Mouse (Mus musculus): Measurements from ENCODE around the gene Rpp25. TPM values are rescaled to one million over a fixed set of nuclear protein-coding genes. Genes with fewer than 3 reads are reported as not detected.
A peak's percentile ranks its signal among the peaks of the same experiment; 100 is the strongest.

Gene Rpp25
- polyA plus RNA-seq, 1 experiment from 2014 or later: 26.5 TPM

DNA sequence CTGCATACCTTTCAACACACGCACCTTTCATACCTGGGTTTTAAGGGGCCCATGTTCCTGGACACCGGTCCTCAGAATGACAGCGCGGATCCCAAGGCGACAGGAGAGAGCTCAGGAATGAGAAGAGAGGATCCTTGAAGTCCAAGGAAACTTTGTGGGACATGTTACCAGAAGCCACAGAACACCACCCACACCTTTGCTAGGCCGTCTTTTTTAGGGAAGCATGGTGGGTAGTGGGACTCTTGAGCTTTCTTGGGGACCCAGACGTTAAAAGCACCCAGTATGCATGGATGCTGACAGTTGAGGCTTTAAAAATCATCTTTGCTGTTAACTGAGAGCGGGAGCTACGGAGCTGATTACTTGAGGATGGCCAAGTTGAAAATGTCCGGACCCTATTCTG, 1.1 kb downstream of the Rpp25 start:
- Histone ChIP-seq H3K9me3 (ENCODE audit: control insufficient read depth, low read length) (no peaks in the 10 kb centered on the region), H3K4me3 (ENCODE audit: low read depth, low read length) (no peak overlapping the region), H3K27ac (replicated peaks) (no peak overlapping the region), H3K9ac (ENCODE audit: low read length) (no peak overlapping the region), H3K27me3 (ENCODE audit: control insufficient read depth, insufficient read depth, low read length) (peaks cover 9% of the 10 kb centered on the region), H3K4me1 (replicated peaks; ENCODE audit: control insufficient read depth, insufficient read depth) (0 out of 2 replicates have a peak, but pooled peaks cover 7% of the 10 kb centered on the region), H3K36me3 (ENCODE audit: control insufficient read depth, insufficient read depth, low read length) (no peaks in the 10 kb centered on the region), H3K4me2 (replicated peaks; ENCODE audit: low read depth) (no peak overlapping the region)
- 60% methylated on average over 10 of the region's 10 CpGs for whole genome bisulfite sequencing
- DNase-seq (ENCODE audit: low spot score): no peak
- no peak for ATAC-seq (ENCODE audit: low FRiP score, low TSS enrichment)
- TF ChIP-seq EP300 (optimal IDR thresholded peaks at IDR 0.05) (no peak), CTCF (IDR thresholded peaks at IDR 0.05; ENCODE audit: low read depth) (no peak)

- H3K9ac ChIP-seq (ENCODE audit: low read length): no peak overlapping the region
- no peaks in the 10 kb centered on the region for H3K36me3 ChIP-seq (ENCODE audit: control insufficient read depth, insufficient read depth, low read length)
- no peak overlapping the region for H3K4me3 ChIP-seq (ENCODE audit: low read depth, low read length)
- no peak for TF ChIP-seq CTCF (IDR thresholded peaks at IDR 0.05; ENCODE audit: low read depth)
- no peak for TF ChIP-seq EP300 (optimal IDR thresholded peaks at IDR 0.05)
- H3K27me3 ChIP-seq (ENCODE audit: control insufficient read depth, insufficient read depth, low read length): peaks cover 9% of the 10 kb centered on the region
- no peak overlapping the region for H3K27ac ChIP-seq (replicated peaks)
- ATAC-seq (ENCODE audit: low FRiP score, low TSS enrichment): peak; percentile 74
- no peaks in the 10 kb centered on the region for H3K9me3 ChIP-seq (ENCODE audit: control insufficient read depth, low read length)
- WGBS: 8% methylated on average over 8 of the region's 8 CpGs
- H3K4me1 ChIP-seq (replicated peaks; ENCODE audit: control insufficient read depth, insufficient read depth): 0 out of 2 replicates have a peak, but pooled peaks cover 7% of the 10 kb centered on the region
- no peak overlapping the region for H3K4me2 ChIP-seq (replicated peaks; ENCODE audit: low read depth)
- DNase-seq (ENCODE audit: low spot score): peak; percentile 75
These were observed 1.9 kb downstream of the Rpp25 start for GRCm38 (mm10) chr9:57505700-57506099.

GRCm38 (mm10) chr9:57510577-57510976, 6.8 kb downstream of the Rpp25 start:
- DNase-seq (ENCODE audit: low spot score) (no peak), ATAC-seq (ENCODE audit: low FRiP score, low TSS enrichment) (no peak)
- H3K4me2 ChIP-seq (replicated peaks; ENCODE audit: low read depth): no peak overlapping the region

DNA sequence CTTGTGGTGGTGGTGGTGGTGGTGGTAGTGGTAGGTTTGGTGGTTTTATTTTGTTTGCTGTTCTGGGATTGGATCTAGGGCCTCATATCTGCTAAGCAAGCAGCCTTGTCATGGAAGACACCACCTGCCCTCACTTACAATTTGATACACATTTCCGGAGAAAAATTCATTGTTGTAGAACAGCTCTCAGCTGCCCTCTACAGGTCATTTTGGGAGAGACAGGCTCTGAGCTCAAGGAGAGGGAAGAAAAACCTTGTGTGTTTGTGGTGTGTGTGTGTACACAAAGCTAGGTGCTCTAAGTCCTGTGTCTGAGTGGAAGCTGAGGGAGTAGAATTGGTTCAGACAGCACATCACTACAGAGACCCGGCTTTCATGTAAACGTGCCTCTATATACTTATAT, 13.3 kb downstream of the Rpp25 start:
- H3K27ac ChIP-seq (replicated peaks): no peak overlapping the region
- no peak overlapping the region for H3K4me2 ChIP-seq (replicated peaks; ENCODE audit: low read depth)
- no peak overlapping the region for H3K9ac ChIP-seq (ENCODE audit: low read length)
- H3K27me3 ChIP-seq (ENCODE audit: control insufficient read depth, insufficient read depth, low read length): no peaks in the 10 kb centered on the region
- no peak overlapping the region for H3K4me3 ChIP-seq (ENCODE audit: low read depth, low read length)
- DNase-seq (ENCODE audit: low spot score) (peak; percentile 80), ATAC-seq (ENCODE audit: low FRiP score, low TSS enrichment) (no peak)
- H3K4me1 ChIP-seq (replicated peaks; ENCODE audit: control insufficient read depth, insufficient read depth): 0 out of 2 replicates have a peak, but pooled peaks cover under 1% of the 10 kb centered on the region
- 8% methylated on average over 3 of the region's 3 CpGs for WGBS
- TF ChIP-seq EP300 (optimal IDR thresholded peaks at IDR 0.05) (no peak), CTCF (IDR thresholded peaks at IDR 0.05; ENCODE audit: low read depth) (peak; percentile 91)
- H3K9me3 ChIP-seq (ENCODE audit: control insufficient read depth, low read length): no peaks in the 10 kb centered on the region
- no peaks in the 10 kb centered on the region for H3K36me3 ChIP-seq (ENCODE audit: control insufficient read depth, insufficient read depth, low read length)

More at GRCm38 (mm10) chr9:57510577-57510976, 6.8 kb downstream of the Rpp25 start:
- TF ChIP-seq EP300 (optimal IDR thresholded peaks at IDR 0.05) (no peak), CTCF (IDR thresholded peaks at IDR 0.05; ENCODE audit: low read depth) (no peak)
- Histone ChIP-seq H3K4me1 (replicated peaks; ENCODE audit: control insufficient read depth, insufficient read depth) (no peaks in the 10 kb centered on the region), H3K27ac (replicated peaks) (no peak overlapping the region), H3K9me3 (ENCODE audit: control insufficient read depth, low read length) (no peaks in the 10 kb centered on the region), H3K36me3 (ENCODE audit: control insufficient read depth, insufficient read depth, low read length) (no peaks in the 10 kb centered on the region), H3K27me3 (ENCODE audit: control insufficient read depth, insufficient read depth, low read length) (no peaks in the 10 kb centered on the region), H3K9ac (ENCODE audit: low read length) (no peak overlapping the region), H3K4me3 (ENCODE audit: low read depth, low read length) (no peak overlapping the region)
- WGBS: 82% methylated on average over 2 of the region's 2 CpGs

- peak; percentile 2; the same call in 1 of the 2 replicates for TF ChIP-seq CTCF (IDR thresholded peaks at IDR 0.05; ENCODE audit: low read depth)
- no peak for TF ChIP-seq EP300 (optimal IDR thresholded peaks at IDR 0.05)
- peak overlapping the region; percentile 93 for H3K4me3 ChIP-seq (ENCODE audit: low read depth, low read length)
- H3K9ac ChIP-seq (ENCODE audit: low read length): peak overlapping the region; percentile 48; the same call in 1 of the 2 replicates
- H3K27me3 ChIP-seq (ENCODE audit: control insufficient read depth, insufficient read depth, low read length): no peaks in the 10 kb centered on the region
- no peaks in the 10 kb centered on the region for H3K9me3 ChIP-seq (ENCODE audit: control insufficient read depth, low read length)
- DNase-seq (ENCODE audit: low spot score) (no peak), ATAC-seq (ENCODE audit: low FRiP score, low TSS enrichment) (peak; percentile 47; the same call in 1 of the 2 replicates)
- no peaks in the 10 kb centered on the region for H3K36me3 ChIP-seq (ENCODE audit: control insufficient read depth, insufficient read depth, low read length)
- H3K27ac ChIP-seq (replicated peaks): 0 out of 2 replicates have a peak overlapping the region, but pooled peaks have one; percentile 97
- H3K4me2 ChIP-seq (replicated peaks; ENCODE audit: low read depth): peak overlapping the region; percentile 53
- H3K4me1 ChIP-seq (replicated peaks; ENCODE audit: control insufficient read depth, insufficient read depth): 0 out of 2 replicates have a peak, but pooled peaks cover 2% of the 10 kb centered on the region
- 20% methylated on average over 16 of the region's 16 CpGs for WGBS
These were observed 16.7 kb downstream of the Rpp25 start for GRCm38 (mm10) chr9:57520375-57521055.
